Mouse (Mus musculus): Measurements from ENCODE around the gene Stt3a. TPM values are rescaled to one million over a fixed set of nuclear protein-coding genes. Genes with fewer than 3 reads are reported as not detected.

Gene Stt3a
- polyA plus RNA-seq, 1 experiment from 2014 or later = 155 TPM

Other genes starting within 250 kb of the Stt3a start
- gene Gm5615, start 225.7 kb downstream of the Stt3a start, polyA plus RNA-seq (2014; fragmentation: Nextera tagmentation; extraction: Ambion mirVana) = not detected in 2 replicates
- gene Gm17689, start 185.0 kb downstream of the Stt3a start, polyA plus RNA-seq (2014; fragmentation: Nextera tagmentation; extraction: Ambion mirVana) = not detected in 2 replicates
- gene A630095E13Rik, start 124.3 kb downstream of the Stt3a start, polyA plus RNA-seq (2014; fragmentation: Nextera tagmentation; extraction: Ambion mirVana) = not detected in 2 replicates
- not detected in 2 replicates for gene Acrv1, start 74.5 kb downstream of the Stt3a start, polyA plus RNA-seq (2014; fragmentation: Nextera tagmentation; extraction: Ambion mirVana)
- gene Chek1, start 40.6 kb downstream of the Stt3a start, polyA plus RNA-seq (2014; fragmentation: Nextera tagmentation; extraction: Ambion mirVana) = 62.8 and 64.2 TPM in 2 replicates
- gene Ei24, start 29.7 kb upstream of the Stt3a start, polyA plus RNA-seq (2014; fragmentation: Nextera tagmentation; extraction: Ambion mirVana) = 70.3 TPM in 2 replicates
- 385 and 411 TPM in 2 replicates for gene Fez1, start 54.2 kb upstream of the Stt3a start, polyA plus RNA-seq (2014; fragmentation: Nextera tagmentation; extraction: Ambion mirVana)